Mouse (Mus musculus) midbrain, embryonic 11.5 days (tissue): ENCODE measurements around the gene Gm10190. TPM values are rescaled to one million over a fixed set of nuclear protein-coding genes. Genes with fewer than 3 reads are reported as not detected.

Experiments
- ATAC-seq: fragments of 200-750 bp; cut with Nextera tagmentation; 2 replicates; pipeline ENCODE4 v1.8.0; 2017; ENCODE audit warnings: moderate TSS enrichment, moderate library complexity; ENCODE audit not compliant: low FRiP score
- DNase-seq: peaks from one replicate; pipeline ENCODE4 v3.0.0; 2015; ENCODE audit warnings: low spot score; ENCODE audit errors: missing footprints
- H3K27ac ChIP-seq: fragments of 300-500 bp; sonication (generic); 2 replicates; pipeline ENCODE4 v1.5.1; 2014; ENCODE audit warnings: low read depth, low read length
- H3K27me3 ChIP-seq: fragments of 300-500 bp; sonication (generic); 2 replicates; pipeline ENCODE4 v1.6.1; 2014; ENCODE audit warnings: mild to moderate bottlenecking, low read length, moderate library complexity, mixed read lengths; ENCODE audit not compliant: control insufficient read depth, insufficient read depth
- H3K36me3 ChIP-seq: fragments of 300-500 bp; sonication (generic); 2 replicates; pipeline ENCODE4 v1.6.1; 2014; ENCODE audit warnings: mild to moderate bottlenecking, low read length, moderate library complexity, mixed read lengths; ENCODE audit not compliant: control insufficient read depth, insufficient read depth
- H3K4me1 ChIP-seq: fragments of 300-500 bp; sonication (generic); 2 replicates; pipeline ENCODE4 v1.6.1; 2014; ENCODE audit warnings: low read length; ENCODE audit not compliant: control insufficient read depth, insufficient read depth
- H3K4me2 ChIP-seq: fragments of 300-500 bp; sonication (generic); 2 replicates; pipeline ENCODE4 v1.6.1; 2014; ENCODE audit warnings: mild to moderate bottlenecking, moderate library complexity
- H3K4me3 ChIP-seq: fragments of 300-500 bp; sonication (generic); 2 replicates; pipeline ENCODE4 v1.5.1; 2014; ENCODE audit warnings: low read depth, low read length
- H3K9ac ChIP-seq: fragments of 300-500 bp; sonication (generic); 2 replicates; pipeline ENCODE4 v1.6.1; 2014; ENCODE audit warnings: low read length
- H3K9me3 ChIP-seq: fragments of 300-500 bp; sonication (generic); 2 replicates; pipeline ENCODE4 v1.6.1; 2016; ENCODE audit warnings: low read length; ENCODE audit not compliant: control insufficient read depth
- WGBS: fragments of 180-500 bp; shearing (Covaris S2); extraction: QIAGEN DNeasy Blood & Tissue Kit; methylation state at CpG from one replicate; pipeline ENCODE4 v1.1.7; 2014; 5-methylcytosine and 5-hydroxymethylcytosine counted together
- polyA plus RNA-seq: library from polyadenylated mRNA; unstranded; fragments of >200 nt; fragmentation: Nextera tagmentation; extraction: Ambion mirVana; gene quantifications from 2 replicates; pipeline ENCODE4 v1.2.1, GENCODE M21; 2014

Gene Gm10190
- 0.72 and 1.1 TPM in 2 replicates for polyA plus RNA-seq

GRCm38 (mm10) chr17:80372989-80373725, at the start of gene Gm10190:
Gene Gm10190, minus strand, starts transcription at chr17:80373541.
- no peak within 1 kb of the TSS; the same call in 1 of the 2 replicates for H3K27ac ChIP-seq
- H3K4me1 ChIP-seq = peaks cover 2% of the 10 kb centered on the region; the same call in 1 of the 2 replicates
- H3K36me3 ChIP-seq = no peaks in the 10 kb centered on the region
- H3K9me3 ChIP-seq = no peaks in the 10 kb centered on the region; the same call in 1 of the 2 replicates
- H3K4me3 ChIP-seq = peak within 1 kb of the TSS; percentile 41
- H3K27me3 ChIP-seq = peaks cover 13% of the 10 kb centered on the region
- peak within 1 kb of the TSS; percentile 67 for H3K4me2 ChIP-seq
- H3K9ac ChIP-seq = peak within 1 kb of the TSS; percentile 78
- ATAC-seq (peak; percentile 99), DNase-seq (peak; percentile 99)
- 3% methylated on average over 99 of the region's 102 CpGs for WGBS

DNA sequence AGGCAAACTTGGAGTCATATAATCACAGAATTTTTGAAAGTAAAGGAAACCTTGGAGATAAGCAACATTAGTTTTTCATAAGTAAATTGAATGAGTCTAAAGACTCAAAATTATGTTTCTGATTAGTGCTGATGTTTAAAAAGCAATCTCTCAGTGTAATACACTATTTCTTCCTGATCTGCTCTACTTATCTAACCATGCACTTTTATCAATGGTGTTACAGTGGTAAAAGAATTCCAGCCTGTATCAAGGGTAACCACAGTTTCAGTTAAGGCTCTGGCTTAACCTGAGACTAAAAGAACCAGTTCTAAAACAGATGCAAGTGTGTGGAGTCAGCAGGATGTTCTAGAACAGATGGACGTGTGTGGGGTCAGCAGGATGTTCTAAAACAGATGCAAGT, 47.7 kb upstream of the Gm10190 start:
- Histone ChIP-seq H3K27me3 (no peaks in the 10 kb centered on the region), H3K4me3 (no peak overlapping the region), H3K4me2 (no peak overlapping the region), H3K9me3 (no peaks in the 10 kb centered on the region), H3K9ac (no peak overlapping the region), H3K36me3 (peaks cover 14% of the 10 kb centered on the region), H3K4me1 (no peaks in the 10 kb centered on the region), H3K27ac (no peak overlapping the region)
- ATAC-seq (no peak), DNase-seq (no peak)
- WGBS = 89% methylated on average over 1 of the region's 1 CpGs

DNA sequence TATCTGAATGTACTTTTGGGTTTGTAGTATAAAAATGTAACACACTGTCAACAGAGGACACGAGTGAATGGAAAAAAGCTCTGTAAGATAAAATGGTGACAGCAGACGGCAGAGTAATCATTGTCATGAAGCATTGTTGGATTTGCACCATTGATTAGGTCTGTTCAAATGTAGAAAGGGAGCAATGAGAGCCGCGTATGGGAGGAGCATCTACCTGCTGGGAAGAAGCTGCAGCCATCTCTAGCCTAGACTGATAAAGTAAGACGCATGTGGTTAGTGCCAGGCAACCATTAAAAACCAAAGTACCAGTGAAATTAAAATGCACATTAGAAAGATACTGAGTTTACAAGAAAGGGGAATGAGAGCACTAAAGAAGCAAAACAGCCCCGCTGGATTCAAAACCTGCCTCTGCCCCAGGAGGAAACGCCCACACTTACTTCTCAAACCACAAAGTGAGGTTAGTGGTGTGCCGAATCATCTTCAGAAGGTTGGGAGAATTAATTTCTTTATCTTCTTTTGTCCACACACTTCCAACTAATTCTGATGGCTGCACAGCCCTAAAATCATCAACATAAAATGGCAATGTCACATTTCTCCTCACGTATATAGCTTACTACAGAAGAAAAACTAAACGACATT, 45.4 kb upstream of the Gm10190 start:
- no peak overlapping the region for H3K27ac ChIP-seq
- WGBS = 88% methylated on average over 10 of the region's 10 CpGs
- ATAC-seq = no peak
- H3K36me3 ChIP-seq = peaks cover 18% of the 10 kb centered on the region
- no peaks in the 10 kb centered on the region for H3K4me1 ChIP-seq
- no peaks in the 10 kb centered on the region for H3K9me3 ChIP-seq
- H3K27me3 ChIP-seq = no peaks in the 10 kb centered on the region
- DNase-seq = no peak
- no peak overlapping the region for H3K4me2 ChIP-seq
- no peak overlapping the region for H3K9ac ChIP-seq
- H3K4me3 ChIP-seq = no peak overlapping the region

- Histone ChIP-seq H3K36me3 (peaks cover 12% of the 10 kb centered on the region), H3K27ac (no peak overlapping the region), H3K9me3 (no peaks in the 10 kb centered on the region), H3K4me3 (no peak overlapping the region), H3K27me3 (no peaks in the 10 kb centered on the region), H3K9ac (no peak overlapping the region), H3K4me2 (no peak overlapping the region), H3K4me1 (no peaks in the 10 kb centered on the region)
- DNase-seq (no peak), ATAC-seq (no peak)
- 68% methylated on average over 1 of the region's 1 CpGs for WGBS
Measured at GRCm38 (mm10) chr17:80411182-80411581, 37.8 kb upstream of the Gm10190 start.

- no peak for ATAC-seq
- H3K4me2 ChIP-seq = no peak overlapping the region
- peak; percentile 68 for DNase-seq
- H3K36me3 ChIP-seq = 0 out of 2 replicates have a peak, but pooled peaks cover 3% of the 10 kb centered on the region
- H3K9ac ChIP-seq = no peak overlapping the region
- no peaks in the 10 kb centered on the region for H3K27me3 ChIP-seq
- H3K9me3 ChIP-seq = no peaks in the 10 kb centered on the region
- H3K4me3 ChIP-seq = no peak overlapping the region
- H3K27ac ChIP-seq = no peak overlapping the region
- 93% methylated on average over 7 of the region's 7 CpGs for WGBS
- no peaks in the 10 kb centered on the region for H3K4me1 ChIP-seq
Measured at GRCm38 (mm10) chr17:80398243-80398642, 24.9 kb upstream of the Gm10190 start.

- H3K36me3 ChIP-seq = no peaks in the 10 kb centered on the region
- H3K27ac ChIP-seq = no peak overlapping the region
- H3K27me3 ChIP-seq = no peaks in the 10 kb centered on the region
- DNase-seq (peak; percentile 91), ATAC-seq (peak; percentile 91)
- H3K4me1 ChIP-seq = no peaks in the 10 kb centered on the region
- H3K9ac ChIP-seq = peak overlapping the region; percentile 38
- H3K4me2 ChIP-seq = peak overlapping the region; percentile 57
- peak overlapping the region; percentile 30 for H3K4me3 ChIP-seq
- no peaks in the 10 kb centered on the region for H3K9me3 ChIP-seq
- 17% methylated on average over 17 of the region's 17 CpGs for WGBS
Measured at GRCm38 (mm10) chr17:80391423-80392403, 18.4 kb upstream of the Gm10190 start.

DNA sequence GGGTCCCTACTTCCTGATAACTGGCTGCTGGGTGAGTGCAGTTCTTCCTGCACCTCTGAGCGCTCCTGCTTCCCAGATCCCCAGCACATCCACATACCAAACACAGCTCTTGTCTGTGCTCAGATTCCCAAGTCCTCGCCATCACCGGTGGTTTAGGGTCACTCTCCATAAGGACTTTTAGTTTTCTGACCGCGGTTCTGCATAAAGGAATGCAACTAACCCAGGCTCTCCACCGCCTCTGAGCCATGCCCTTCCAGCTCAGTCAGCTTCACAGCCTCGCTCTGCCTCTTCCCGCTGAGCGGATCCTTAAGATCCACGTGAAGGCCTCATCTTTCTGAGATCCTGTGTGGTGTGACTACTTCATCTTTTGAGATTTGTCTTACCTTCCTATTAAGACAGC, 16.7 kb upstream of the Gm10190 start:
- H3K9ac ChIP-seq = no peak overlapping the region

GRCm38 (mm10) chr17:80385671-80386070, 12.3 kb upstream of the Gm10190 start:
- Histone ChIP-seq H3K9me3 (no peaks in the 10 kb centered on the region), H3K27me3 (no peaks in the 10 kb centered on the region), H3K4me2 (no peak overlapping the region), H3K36me3 (no peaks in the 10 kb centered on the region), H3K4me1 (no peaks in the 10 kb centered on the region), H3K9ac (no peak overlapping the region), H3K4me3 (no peak overlapping the region), H3K27ac (no peak overlapping the region)
- no peak for ATAC-seq
- peak; percentile 51 for DNase-seq
- 87% methylated on average over 1 of the region's 1 CpGs for WGBS

More for the DNA sequence above, 16.7 kb upstream of the Gm10190 start:
- ATAC-seq = no peak
- H3K27ac ChIP-seq = no peak overlapping the region
- no peaks in the 10 kb centered on the region for H3K27me3 ChIP-seq
- 69% methylated on average over 10 of the region's 10 CpGs for WGBS
- no peaks in the 10 kb centered on the region for H3K4me1 ChIP-seq
- H3K4me2 ChIP-seq = no peak overlapping the region
- DNase-seq = peak; percentile 56
- H3K9me3 ChIP-seq = no peaks in the 10 kb centered on the region
- H3K4me3 ChIP-seq = no peak overlapping the region
- no peaks in the 10 kb centered on the region for H3K36me3 ChIP-seq
